Mouse (Mus musculus) megakaryocyte-erythroid progenitor cell, adult 5 weeks (primary cell): ENCODE results near the gene Ssbp4. TPM values are rescaled to one million over a fixed set of nuclear protein-coding genes. Genes with fewer than 3 reads are reported as not detected.

ENCODE experiments used
- polyA plus RNA-seq: library from polyadenylated mRNA; stranded (reverse); fragments of >175 nt; gene quantifications from 2 replicates; pipeline ENCODE4 v1.2.3, GENCODE M21; 2012

Ssbp4 gene
- 1,201 and 1,308 TPM in 2 replicates for polyA plus RNA-seq

DNA sequence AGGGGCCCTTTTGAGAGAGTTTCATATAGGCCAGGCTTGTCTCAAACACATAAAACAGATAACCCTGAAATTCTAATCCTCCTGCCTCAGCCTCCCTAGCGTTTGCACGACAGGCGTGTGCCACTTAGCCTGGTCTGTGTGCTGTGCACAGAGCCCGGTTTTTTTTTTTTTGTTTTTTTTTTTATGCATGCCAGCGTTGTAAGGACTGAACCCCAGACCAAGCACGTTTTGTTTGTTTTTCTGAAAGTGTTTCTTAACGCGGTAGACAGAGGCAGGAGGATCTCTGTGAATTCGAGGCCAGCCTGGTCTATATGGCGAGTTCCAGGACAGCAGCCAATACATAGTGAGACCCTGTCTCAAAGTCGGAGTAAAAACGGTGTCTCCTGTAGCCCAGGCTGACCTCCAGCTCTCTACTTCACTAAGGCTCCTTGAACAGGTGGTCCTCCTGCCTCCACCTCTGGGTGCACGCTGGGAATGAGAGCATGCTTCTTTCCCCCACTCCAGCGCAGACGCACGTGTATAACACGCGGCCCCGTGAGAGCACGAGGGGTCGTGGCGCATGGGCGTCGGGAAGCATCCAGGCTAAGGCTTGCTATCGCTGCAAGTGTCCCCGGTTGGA lies at the start of gene Ssbp4:
Gene Ssbp4 (minus strand): TSS at position 124 of the 619 bp plus-strand sequence.

DNA sequence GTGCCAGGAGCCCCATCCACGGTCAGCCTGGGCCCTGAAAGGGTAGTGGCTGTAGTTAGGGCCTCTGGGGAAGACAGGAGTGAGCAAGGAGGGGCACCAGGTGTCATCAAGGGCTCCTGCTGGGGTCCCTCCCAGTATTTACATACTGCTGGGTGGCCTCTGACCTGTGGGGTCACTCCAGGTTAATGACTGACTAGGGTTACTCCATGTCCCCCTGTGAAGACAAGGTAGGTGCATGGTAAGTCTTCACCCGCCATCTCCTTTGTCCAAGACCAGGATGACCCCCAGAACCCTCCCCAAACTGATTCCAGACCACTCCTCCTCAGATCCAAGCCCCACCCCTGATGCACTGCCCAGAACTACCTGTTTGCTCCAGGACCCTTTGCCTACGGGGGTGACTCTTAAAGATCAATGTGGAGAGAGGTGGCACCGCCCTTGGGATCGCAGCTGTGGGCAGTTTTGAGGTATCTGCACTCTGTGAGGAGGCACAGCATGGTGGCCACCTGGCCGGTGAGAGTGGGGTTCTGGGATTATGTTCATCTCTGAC lies 23.7 kb upstream of the Ssbp4 start, which contains the start of gene Gdf15:
Gene Gdf15 (minus strand): TSS at position 111 of the 547 bp plus-strand sequence.

GRCm38 (mm10) chr8:70615894-70616293 lies 7.2 kb upstream of the Ssbp4 start, which contains the start of gene Lrrc25:
Lrrc25 (plus strand) TSS chr8:70616155.

DNA sequence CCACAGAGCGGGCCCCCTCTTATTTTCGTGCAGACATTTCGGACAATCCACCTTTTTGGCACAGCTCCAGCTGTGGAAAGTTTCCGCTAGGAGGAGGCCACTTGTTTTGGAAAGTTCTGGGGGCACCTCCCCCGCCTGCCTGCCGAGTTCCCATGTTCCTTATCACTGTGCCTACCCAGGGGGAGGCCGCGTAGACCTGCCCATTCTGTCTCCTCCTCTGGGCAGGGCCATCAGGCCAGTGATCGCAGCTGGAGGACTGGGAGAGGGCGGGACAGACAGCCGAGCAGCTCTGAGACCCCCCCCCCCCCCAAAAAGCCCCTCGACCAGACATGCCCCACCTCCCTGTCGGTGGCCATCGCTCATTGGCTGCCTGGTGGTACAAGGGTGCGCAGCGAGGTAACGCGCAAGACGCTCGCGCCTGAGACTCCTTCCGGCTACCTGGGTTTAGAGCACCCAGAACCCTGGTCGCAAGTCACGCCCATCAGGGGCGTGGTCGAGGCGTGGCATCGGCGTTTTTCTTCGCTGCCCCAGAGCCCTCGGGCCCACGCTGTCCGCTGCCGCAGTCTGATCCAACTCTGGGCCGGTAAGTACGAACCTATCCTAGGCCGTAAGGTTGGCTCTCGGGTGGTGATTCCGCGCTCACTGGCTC lies 14.6 kb downstream of the Ssbp4 start, which contains the start of gene Isyna1:
Gene Isyna1 (plus strand): TSS at position 413 of the 649 bp plus-strand sequence.

Other genes starting within 250 kb of the Ssbp4 start
- 0.32 and 1.8 TPM in 2 replicates for gene Comp, start 235.3 kb downstream of the Ssbp4 start, polyA plus RNA-seq
- gene Crtc1, start 169.3 kb downstream of the Ssbp4 start, polyA plus RNA-seq: 24.5 and 27.2 TPM in 2 replicates
- gene Klhl26, start 131.9 kb downstream of the Ssbp4 start, polyA plus RNA-seq: 5.9 and 6.5 TPM in 2 replicates
- gene Tmem59l, start 121.5 kb downstream of the Ssbp4 start, polyA plus RNA-seq: 0.12 and 0.15 TPM in 2 replicates
- 0.46 and 1.1 TPM in 2 replicates for gene Crlf1, start 115.7 kb downstream of the Ssbp4 start, polyA plus RNA-seq
- 205 and 212 TPM in 2 replicates for gene Rex1bd, start 102.1 kb downstream of the Ssbp4 start, polyA plus RNA-seq
- gene Uba52, start 98.1 kb downstream of the Ssbp4 start, polyA plus RNA-seq: 969 and 1,011 TPM in 2 replicates
- gene Fkbp8, start 81.1 kb downstream of the Ssbp4 start, polyA plus RNA-seq: 975 and 1,046 TPM in 2 replicates
- gene Kxd1, start 80.9 kb downstream of the Ssbp4 start, polyA plus RNA-seq: 60.7 and 64.0 TPM in 2 replicates
- 51.7 and 61.3 TPM in 2 replicates for gene Ell, start 69.4 kb downstream of the Ssbp4 start, polyA plus RNA-seq
- gene Isyna1, start 14.5 kb downstream of the Ssbp4 start, polyA plus RNA-seq: 264 and 274 TPM in 2 replicates
- gene Lrrc25, start 7.3 kb upstream of the Ssbp4 start, polyA plus RNA-seq: 11.8 and 21.0 TPM in 2 replicates
- 13.6 and 15.1 TPM in 2 replicates for gene Gdf15, start 23.6 kb upstream of the Ssbp4 start, polyA plus RNA-seq
- 1.8 and 2.6 TPM in 2 replicates for gene Pgpep1, start 51.5 kb upstream of the Ssbp4 start, polyA plus RNA-seq
- 583 and 668 TPM in 2 replicates for gene Lsm4, start 64.4 kb upstream of the Ssbp4 start, polyA plus RNA-seq
- 3,053 and 3,449 TPM in 2 replicates for gene Jund, start 90.1 kb upstream of the Ssbp4 start, polyA plus RNA-seq
- gene Iqcn, start 94.6 kb upstream of the Ssbp4 start, polyA plus RNA-seq: 0.71 and 1.9 TPM in 2 replicates
- 0.15 TPM in 1 of 2 replicates, not detected in the other for gene Gm3336, start 109.7 kb upstream of the Ssbp4 start, polyA plus RNA-seq
- 3.5 and 3.6 TPM in 2 replicates for gene Pde4c, start 114.8 kb upstream of the Ssbp4 start, polyA plus RNA-seq
- gene Rab3a, start 145.8 kb upstream of the Ssbp4 start, polyA plus RNA-seq: 7.4 and 8.1 TPM in 2 replicates
- gene Mpv17l2, start 152.1 kb upstream of the Ssbp4 start, polyA plus RNA-seq: 75.0 and 90.1 TPM in 2 replicates
- gene Pik3r2, start 167.8 kb upstream of the Ssbp4 start, polyA plus RNA-seq: 69.9 and 78.3 TPM in 2 replicates
- gene Mast3, start 196.2 kb upstream of the Ssbp4 start, polyA plus RNA-seq: 424 and 485 TPM in 2 replicates
- 1.7 and 2.9 TPM in 2 replicates for gene Il12rb1, start 199.6 kb upstream of the Ssbp4 start, polyA plus RNA-seq
- 33.6 and 35.8 TPM in 2 replicates for gene Arrdc2, start 230.8 kb upstream of the Ssbp4 start, polyA plus RNA-seq